ENCODE assay signal across 10 mouse cellular contexts in the genomic region with DNA sequence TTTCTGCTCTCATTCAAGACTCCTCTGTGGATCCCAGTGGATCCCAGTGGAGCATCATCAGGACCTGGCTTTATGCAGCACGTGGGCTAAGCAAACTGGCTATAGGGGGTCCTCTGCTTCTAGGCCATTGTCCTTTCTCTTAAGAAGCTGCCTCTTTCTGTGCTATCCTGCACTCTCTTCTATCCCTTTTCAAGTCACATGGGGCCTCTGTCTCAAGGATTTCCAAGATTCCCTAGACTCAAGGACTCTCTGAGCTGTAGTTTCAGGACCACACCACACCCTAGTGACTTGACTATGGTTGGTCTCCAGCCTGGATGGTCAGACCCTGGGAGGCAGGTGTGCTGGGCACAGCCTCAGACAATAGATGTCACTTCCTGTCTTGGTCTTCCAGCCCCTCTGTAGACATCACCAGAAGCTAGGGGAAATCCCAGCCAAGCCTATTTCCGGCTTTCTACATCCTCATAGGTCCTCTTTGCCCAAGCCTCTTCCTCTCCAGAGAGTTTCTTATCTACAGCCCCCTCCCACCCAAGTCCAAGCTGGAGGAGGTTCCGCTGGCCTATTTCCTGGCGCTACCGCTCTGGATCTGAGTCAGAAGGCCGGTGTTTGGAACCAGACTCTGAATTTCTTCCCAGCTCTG.
A peak's percentile ranks its signal among the peaks of the same experiment; 100 is the strongest.
DNase-seq lines count a peak whose midpoint lies in the region; ATAC-seq and TF ChIP-seq lines count a peak whose summit lies in the region.
"Had no signal": no experiment of that assay in that cellular context is flagged by ENCODE, and none has a peak within 500 bp of the region (broad histone marks: within the 10 kb centered on the region; RNA-seq: fewer than 3 reads in every experiment).

No protein-coding gene starts in this region.

- peak overlapping the region; percentile 30; the same call in 1 of the 2 replicates for H3K27ac ChIP-seq in kidney, adult 2 months (ENCODE audit: insufficient read depth, low read depth, low read length)
- H3K27ac ChIP-seq: forebrain, embryonic 12.5 days had no signal

- H3K4me3 ChIP-seq in kidney, adult 2 months (ENCODE audit: insufficient read depth, low read depth, low read length), result no peak overlapping the region
- H3K4me3 ChIP-seq: forebrain, embryonic 12.5 days; megakaryocyte, embryonic 14.5 days had no signal

- no peak for TF ChIP-seq CTCF in kidney, adult 2 months (conservative IDR thresholded peaks at IDR 0.05; ENCODE audit: insufficient read depth, insufficient read length, low read depth, low read length)

- H3K4me1 ChIP-seq in kidney, adult 2 months (ENCODE audit: control insufficient read depth, insufficient read depth, low read length), result no peaks in the 10 kb centered on the region

- no peaks in the 10 kb centered on the region for H3K36me3 ChIP-seq in kidney, adult 2 months (ENCODE audit: control insufficient read depth, insufficient read depth, low read length)
- H3K36me3 ChIP-seq: forebrain, embryonic 12.5 days had no signal

- peak; percentile 58 for ATAC-seq in megakaryocyte progenitor cell, adult 5-6 weeks (replicated peaks; ENCODE audit: poor library complexity)

- peak; percentile 46 for DNase-seq in adrenal gland, adult 2 months
- no peak for DNase-seq in adrenal gland, adult 18-20 months (ENCODE audit: low spot score in 2 of 2)
- peak; percentile 69 to 88 for DNase-seq in heart, adult 18-20 months
- peak; percentile 79 for DNase-seq in kidney, adult 2 months
- no peak for DNase-seq in embryo, embryonic 9.5 days (ENCODE audit: extremely low spot score)
- no peak for DNase-seq in layer of hippocampus, postnatal 14 days (ENCODE audit: low spot score in 2 of 2)
- no peak for DNase-seq in right cerebral cortex, adult 18-20 months

- H3K27me3 ChIP-seq in kidney, adult 2 months (replicated peaks; ENCODE audit: control insufficient read depth, insufficient read depth, low read length), result no peaks in the 10 kb centered on the region
- H3K27me3 ChIP-seq: forebrain, embryonic 12.5 days had no signal

- TF ChIP-seq POLR2A in kidney, adult 2 months (IDR thresholded peaks at IDR 0.05; ENCODE audit: low read depth, low read length), result no peak

- WGBS in kidney, adult 2 months, result 59% methylated on average over 6 of the region's 6 CpGs

Comparison
In these comparisons a context has a peak if more than half of its experiments do, and no peak if none do; other contexts are left out.
1. DNase-seq: peak in adrenal gland, adult 2 months (single experiment), heart, adult 18-20 months (2 of 2) and kidney, adult 2 months (single experiment); none in adrenal gland, adult 18-20 months (0 of 2), embryo, embryonic 9.5 days (single experiment), layer of hippocampus, postnatal 14 days (0 of 2) and right cerebral cortex, adult 18-20 months (single experiment).